Mouse (Mus musculus): ENCODE data around the gene Rab3d. TPM values are rescaled to one million over a fixed set of nuclear protein-coding genes. Genes with fewer than 3 reads are reported as not detected.
A peak's percentile ranks its signal among the peaks of the same experiment; 100 is the strongest.

The Rab3d gene
- polyA plus RNA-seq, 1 experiment = 13.5 TPM

- no peak overlapping the region for H3K4me3 ChIP-seq (ENCODE audit: insufficient read depth, low read length)
- no peak for TF ChIP-seq POLR2A (IDR thresholded peaks at IDR 0.05; ENCODE audit: low read depth, low read length)
- no peak for TF ChIP-seq CTCF (IDR thresholded peaks at IDR 0.05; ENCODE audit: borderline replicate concordance, insufficient read depth, low read length)
- H3K4me1 ChIP-seq (ENCODE audit: control insufficient read depth, insufficient read depth, low read length) = no peaks in the 10 kb centered on the region
- no peak overlapping the region for H3K27ac ChIP-seq (ENCODE audit: insufficient read depth, low read length)
Observed at GRCm38 (mm10) chr9:21943638-21944037, 25.6 kb upstream of the Rab3d start.

GRCm38 (mm10) chr9:21943046-21943445, 25.1 kb upstream of the Rab3d start:
- TF ChIP-seq POLR2A (IDR thresholded peaks at IDR 0.05; ENCODE audit: low read depth, low read length) (no peak), CTCF (IDR thresholded peaks at IDR 0.05; ENCODE audit: borderline replicate concordance, insufficient read depth, low read length) (no peak)
- no peak overlapping the region for H3K27ac ChIP-seq (ENCODE audit: insufficient read depth, low read length)
- H3K4me3 ChIP-seq (ENCODE audit: insufficient read depth, low read length) = no peak overlapping the region
- no peaks in the 10 kb centered on the region for H3K4me1 ChIP-seq (ENCODE audit: control insufficient read depth, insufficient read depth, low read length)

- H3K4me1 ChIP-seq (ENCODE audit: control insufficient read depth, insufficient read depth, low read length) = peaks cover 3% of the 10 kb centered on the region
- H3K4me3 ChIP-seq (ENCODE audit: insufficient read depth, low read length) = no peak overlapping the region
- TF ChIP-seq POLR2A (IDR thresholded peaks at IDR 0.05; ENCODE audit: low read depth, low read length) (no peak), CTCF (IDR thresholded peaks at IDR 0.05; ENCODE audit: borderline replicate concordance, insufficient read depth, low read length) (no peak)
- H3K27ac ChIP-seq (ENCODE audit: insufficient read depth, low read length) = no peak overlapping the region
Observed at GRCm38 (mm10) chr9:21938234-21938855, 20.4 kb upstream of the Rab3d start.

GRCm38 (mm10) chr9:21937711-21938175, 19.8 kb upstream of the Rab3d start:
- H3K4me1 ChIP-seq (ENCODE audit: control insufficient read depth, insufficient read depth, low read length) = peaks cover 3% of the 10 kb centered on the region
- H3K4me3 ChIP-seq (ENCODE audit: insufficient read depth, low read length) = 0 out of 2 replicates have a peak overlapping the region, but pooled peaks have one; percentile 40
- TF ChIP-seq CTCF (IDR thresholded peaks at IDR 0.05; ENCODE audit: borderline replicate concordance, insufficient read depth, low read length) (no peak), POLR2A (IDR thresholded peaks at IDR 0.05; ENCODE audit: low read depth, low read length) (no peak)
- H3K27ac ChIP-seq (ENCODE audit: insufficient read depth, low read length) = no peak overlapping the region

GRCm38 (mm10) chr9:21936692-21937570, 18.9 kb upstream of the Rab3d start, which contains the start of gene Plppr2:
Plppr2 (plus strand) TSS chr9:21937033.
- TF ChIP-seq CTCF (IDR thresholded peaks at IDR 0.05; ENCODE audit: borderline replicate concordance, insufficient read depth, low read length) (no peak), POLR2A (IDR thresholded peaks at IDR 0.05; ENCODE audit: low read depth, low read length) (peak; percentile 83)
- Histone ChIP-seq H3K27ac (ENCODE audit: insufficient read depth, low read length) (peak within 1 kb of the TSS; percentile 9; the same call in 1 of the 2 replicates), H3K4me1 (ENCODE audit: control insufficient read depth, insufficient read depth, low read length) (peaks cover 3% of the 10 kb centered on the region), H3K4me3 (ENCODE audit: insufficient read depth, low read length) (peak within 1 kb of the TSS; percentile 40)

- Histone ChIP-seq H3K4me1 (ENCODE audit: control insufficient read depth, insufficient read depth, low read length) (peaks cover 3% of the 10 kb centered on the region), H3K27ac (ENCODE audit: insufficient read depth, low read length) (no peak overlapping the region), H3K4me3 (ENCODE audit: insufficient read depth, low read length) (no peak overlapping the region)
- TF ChIP-seq POLR2A (IDR thresholded peaks at IDR 0.05; ENCODE audit: low read depth, low read length) (no peak), CTCF (IDR thresholded peaks at IDR 0.05; ENCODE audit: borderline replicate concordance, insufficient read depth, low read length) (no peak)
Observed at GRCm38 (mm10) chr9:21935466-21936131, 17.6 kb upstream of the Rab3d start.

- Histone ChIP-seq H3K4me1 (ENCODE audit: control insufficient read depth, insufficient read depth, low read length) (peaks cover 3% of the 10 kb centered on the region), H3K4me3 (ENCODE audit: insufficient read depth, low read length) (no peak overlapping the region), H3K27ac (ENCODE audit: insufficient read depth, low read length) (no peak overlapping the region)
- TF ChIP-seq POLR2A (IDR thresholded peaks at IDR 0.05; ENCODE audit: low read depth, low read length) (no peak), CTCF (IDR thresholded peaks at IDR 0.05; ENCODE audit: borderline replicate concordance, insufficient read depth, low read length) (no peak)
Observed at GRCm38 (mm10) chr9:21934021-21934420, 16.0 kb upstream of the Rab3d start.

- TF ChIP-seq CTCF (IDR thresholded peaks at IDR 0.05; ENCODE audit: borderline replicate concordance, insufficient read depth, low read length) (no peak), POLR2A (IDR thresholded peaks at IDR 0.05; ENCODE audit: low read depth, low read length) (no peak)
- H3K4me3 ChIP-seq (ENCODE audit: insufficient read depth, low read length) = no peak overlapping the region
- no peak overlapping the region for H3K27ac ChIP-seq (ENCODE audit: insufficient read depth, low read length)
- peaks cover under 1% of the 10 kb centered on the region for H3K4me1 ChIP-seq (ENCODE audit: control insufficient read depth, insufficient read depth, low read length)
Observed at GRCm38 (mm10) chr9:21932445-21933137, 14.6 kb upstream of the Rab3d start.

GRCm38 (mm10) chr9:21932006-21932405, 14.0 kb upstream of the Rab3d start:
- Histone ChIP-seq H3K4me1 (ENCODE audit: control insufficient read depth, insufficient read depth, low read length) (no peaks in the 10 kb centered on the region), H3K4me3 (ENCODE audit: insufficient read depth, low read length) (no peak overlapping the region), H3K27ac (ENCODE audit: insufficient read depth, low read length) (no peak overlapping the region)
- no peak for TF ChIP-seq CTCF (IDR thresholded peaks at IDR 0.05; ENCODE audit: borderline replicate concordance, insufficient read depth, low read length)
- no peak for TF ChIP-seq POLR2A (IDR thresholded peaks at IDR 0.05; ENCODE audit: low read depth, low read length)
